Mouse (Mus musculus): ENCODE data around the gene Tssk4. TPM values are rescaled to one million over a fixed set of nuclear protein-coding genes. Genes with fewer than 3 reads are reported as not detected.

The Tssk4 gene
- polyA plus RNA-seq, 1 experiment: not detected

DNA sequence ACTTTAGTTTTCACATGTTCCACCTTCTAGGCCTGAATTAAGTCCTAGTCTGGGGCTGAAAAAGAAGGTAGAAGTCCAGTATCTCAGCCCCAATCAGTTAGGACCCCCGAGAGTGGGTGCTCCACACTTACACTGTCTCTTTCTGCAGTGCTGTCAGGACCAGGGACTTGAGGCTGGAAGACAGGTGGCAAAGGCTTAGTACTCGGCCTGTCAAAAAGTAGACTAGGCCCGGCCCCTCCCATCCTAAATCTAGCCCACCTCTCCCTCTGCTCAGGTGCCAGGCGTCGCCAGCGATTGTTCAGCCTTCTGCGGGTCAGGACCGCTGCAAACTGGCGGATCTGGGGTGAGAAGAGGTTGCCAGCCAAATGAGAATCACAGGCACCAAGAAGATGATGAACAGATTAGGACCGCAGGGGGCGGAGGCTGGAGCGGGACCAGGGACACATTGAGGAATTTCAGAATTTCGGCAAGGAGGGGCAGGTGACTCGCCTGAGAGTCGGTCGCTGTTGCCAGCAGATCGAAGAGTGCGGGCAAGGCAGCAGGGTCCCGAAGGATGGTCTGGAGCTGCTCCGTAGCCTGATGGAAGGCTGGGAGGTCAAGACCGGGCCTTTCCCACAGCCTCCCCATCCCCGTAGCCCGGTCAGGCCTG is 15.0 kb upstream of the Tssk4 start:
- peak overlapping the region; percentile 74 for H3K4me3 ChIP-seq (ENCODE audit: insufficient read depth, low read depth, low read length)
- peak overlapping the region; percentile 58 for H3K27ac ChIP-seq (replicated peaks; ENCODE audit: low read depth, low read length)

DNA sequence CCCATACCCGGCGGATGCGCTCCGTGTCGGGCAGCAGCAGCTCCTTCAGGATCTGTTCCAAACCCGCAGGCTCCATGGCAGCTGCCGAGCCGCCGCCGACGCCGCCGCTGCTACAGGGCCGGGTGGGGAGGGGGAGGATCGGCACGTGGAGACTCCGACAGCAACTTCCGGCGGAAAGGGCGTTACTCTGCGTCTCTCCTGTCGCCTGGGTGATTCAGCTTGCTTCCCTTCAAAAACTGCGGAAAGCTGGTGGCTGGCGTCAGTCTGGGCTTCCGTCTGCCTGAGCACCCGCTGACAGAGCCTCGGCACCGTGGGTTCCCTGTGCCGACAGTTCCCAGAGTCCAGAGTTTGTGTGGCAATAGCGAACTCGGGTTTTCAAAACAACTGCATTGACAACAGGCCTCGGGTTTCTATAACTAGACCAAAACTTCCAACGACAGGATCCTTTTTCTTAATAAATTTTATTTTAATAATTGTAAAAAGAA is 14.4 kb upstream of the Tssk4 start, which contains the start of gene Ipo4:
Gene Ipo4, minus strand, starts transcription at position 435 of the 485 bp plus-strand sequence.
- H3K27ac ChIP-seq (replicated peaks; ENCODE audit: low read depth, low read length): peak within 1 kb of the TSS; percentile 58
- peaks cover 3% of the 10 kb centered on the region; the same call in 1 of the 2 replicates for H3K4me1 ChIP-seq (ENCODE audit: control insufficient read depth, insufficient read depth, insufficient read length, low read length)
- H3K4me3 ChIP-seq (ENCODE audit: insufficient read depth, low read depth, low read length): peak within 1 kb of the TSS; percentile 74

More for the DNA sequence above, 15.0 kb upstream of the Tssk4 start:
- peaks cover 3% of the 10 kb centered on the region; the same call in 1 of the 2 replicates for H3K4me1 ChIP-seq (ENCODE audit: control insufficient read depth, insufficient read depth, insufficient read length, low read length)

DNA sequence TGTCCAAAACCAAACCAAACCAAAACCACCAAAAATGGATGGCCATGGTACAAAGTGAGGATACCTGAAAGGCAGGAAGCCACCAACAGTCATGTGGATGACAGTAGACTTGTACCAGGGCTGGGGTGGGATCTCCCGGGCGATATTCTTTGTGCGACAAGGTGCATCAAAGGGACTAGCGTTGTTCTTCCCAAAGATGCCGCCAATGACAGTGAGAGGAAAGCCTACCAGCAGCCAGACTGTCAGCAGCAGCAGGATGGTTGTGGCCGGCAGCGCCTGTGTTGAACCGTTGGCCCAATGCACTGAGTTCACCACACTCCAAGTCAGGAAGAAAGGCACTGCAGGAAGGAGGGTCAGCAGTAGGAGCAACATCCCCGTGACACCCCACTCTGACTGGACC is 12.2 kb upstream of the Tssk4 start, which contains the start of gene Gm49378:
Gene Gm49378, minus strand, starts transcription at position 101 of the 400 bp plus-strand sequence.
- H3K27ac ChIP-seq (replicated peaks; ENCODE audit: low read depth, low read length): no peak within 1 kb of the TSS
- no peak within 1 kb of the TSS for H3K4me3 ChIP-seq (ENCODE audit: insufficient read depth, low read depth, low read length)
- H3K4me1 ChIP-seq (ENCODE audit: control insufficient read depth, insufficient read depth, insufficient read length, low read length): peaks cover 8% of the 10 kb centered on the region

DNA sequence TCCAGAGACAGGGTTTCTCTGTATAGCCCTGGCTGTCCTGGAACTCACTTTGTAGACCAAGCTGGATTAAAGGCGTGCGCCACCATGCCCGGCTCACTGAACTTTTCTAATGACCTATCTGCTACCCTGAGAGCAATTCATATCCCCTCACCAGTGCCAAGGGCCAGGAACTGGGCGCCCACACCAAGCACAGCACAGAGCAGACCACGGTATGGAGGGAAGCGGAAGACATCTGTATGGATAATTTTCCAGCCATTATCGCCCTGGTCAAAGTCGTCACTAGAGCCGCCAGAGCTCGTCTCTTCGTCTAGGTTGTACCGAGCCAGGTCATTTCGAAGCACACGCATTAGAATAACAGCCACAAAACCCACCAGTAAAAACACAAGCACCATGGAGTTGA is 9.2 kb upstream of the Tssk4 start:
- no peak overlapping the region for H3K27ac ChIP-seq (replicated peaks; ENCODE audit: low read depth, low read length)
- peaks cover 10% of the 10 kb centered on the region for H3K4me1 ChIP-seq (ENCODE audit: control insufficient read depth, insufficient read depth, insufficient read length, low read length)
- H3K4me3 ChIP-seq (ENCODE audit: insufficient read depth, low read depth, low read length): no peak overlapping the region

- H3K4me3 ChIP-seq (ENCODE audit: insufficient read depth, low read depth, low read length): no peak overlapping the region
- peaks cover 10% of the 10 kb centered on the region for H3K4me1 ChIP-seq (ENCODE audit: control insufficient read depth, insufficient read depth, insufficient read length, low read length)
- no peak overlapping the region for H3K27ac ChIP-seq (replicated peaks; ENCODE audit: low read depth, low read length)
Observed at GRCm38 (mm10) chr14:55641291-55641690, 8.7 kb upstream of the Tssk4 start.

DNA sequence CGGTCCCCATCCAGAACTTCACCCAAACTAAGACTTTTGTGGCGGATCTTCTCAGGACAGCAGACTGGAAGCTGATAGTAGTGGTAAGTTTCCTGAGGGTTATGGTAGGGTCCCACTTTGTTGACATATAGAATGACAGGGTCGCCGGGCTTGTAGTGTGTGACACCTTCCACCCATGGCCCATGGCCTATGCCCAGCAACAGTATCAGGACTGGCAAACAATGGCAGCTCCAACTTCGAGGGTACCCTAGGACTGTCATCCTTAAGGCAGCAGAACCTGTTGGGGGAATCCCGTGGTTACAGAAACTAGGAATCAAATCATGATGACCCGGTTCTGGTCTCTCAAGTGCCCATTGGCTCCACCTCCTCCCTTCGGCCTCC is 7.3 kb upstream of the Tssk4 start:
- Histone ChIP-seq H3K27ac (replicated peaks; ENCODE audit: low read depth, low read length) (peak overlapping the region; percentile 99; the same call in 1 of the 2 replicates), H3K4me1 (ENCODE audit: control insufficient read depth, insufficient read depth, insufficient read length, low read length) (peaks cover 10% of the 10 kb centered on the region), H3K4me3 (ENCODE audit: insufficient read depth, low read depth, low read length) (peak overlapping the region; percentile 89)

GRCm38 (mm10) chr14:55643060-55643907 is 6.7 kb upstream of the Tssk4 start, which contains the start of gene Tm9sf1:
Gene Tm9sf1, minus strand, starts transcription at chr14:55643806.
- Histone ChIP-seq H3K4me1 (ENCODE audit: control insufficient read depth, insufficient read depth, insufficient read length, low read length) (peaks cover 10% of the 10 kb centered on the region), H3K27ac (replicated peaks; ENCODE audit: low read depth, low read length) (peak within 1 kb of the TSS; percentile 99), H3K4me3 (ENCODE audit: insufficient read depth, low read depth, low read length) (peak within 1 kb of the TSS; percentile 89)

DNA sequence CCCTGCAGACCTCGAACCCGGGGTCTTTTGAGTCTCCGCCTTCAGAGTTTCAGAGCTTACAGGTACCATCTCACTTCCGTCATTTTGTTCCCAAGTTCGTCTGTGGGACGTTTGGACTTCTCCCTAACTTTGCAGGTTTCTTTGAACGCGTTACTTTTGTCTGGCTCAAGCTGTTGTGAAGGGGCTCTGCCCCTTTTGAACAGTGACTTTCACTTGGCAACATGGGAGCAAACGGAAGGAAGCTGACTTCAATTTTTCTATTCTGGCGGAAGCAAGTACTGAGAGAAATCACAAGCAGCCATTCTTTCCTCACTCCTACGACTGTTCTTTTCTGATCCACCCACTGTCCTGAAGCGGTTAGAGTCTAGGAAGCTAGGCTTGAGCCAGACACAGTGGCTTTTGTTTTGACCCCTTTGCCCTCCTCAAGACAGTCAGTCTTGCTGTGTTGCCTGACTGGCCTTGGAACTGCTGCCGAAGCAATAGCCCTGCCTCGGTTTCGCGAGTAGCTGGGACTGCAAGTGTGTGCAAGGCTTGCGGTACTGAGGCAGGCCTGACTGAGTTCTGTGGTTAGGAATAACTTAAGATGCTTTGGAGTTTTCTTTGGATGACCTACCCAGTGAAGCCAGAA is 5.6 kb upstream of the Tssk4 start:
- peak overlapping the region; percentile 53 for H3K27ac ChIP-seq (replicated peaks; ENCODE audit: low read depth, low read length)
- peak overlapping the region; percentile 89 for H3K4me3 ChIP-seq (ENCODE audit: insufficient read depth, low read depth, low read length)

DNA sequence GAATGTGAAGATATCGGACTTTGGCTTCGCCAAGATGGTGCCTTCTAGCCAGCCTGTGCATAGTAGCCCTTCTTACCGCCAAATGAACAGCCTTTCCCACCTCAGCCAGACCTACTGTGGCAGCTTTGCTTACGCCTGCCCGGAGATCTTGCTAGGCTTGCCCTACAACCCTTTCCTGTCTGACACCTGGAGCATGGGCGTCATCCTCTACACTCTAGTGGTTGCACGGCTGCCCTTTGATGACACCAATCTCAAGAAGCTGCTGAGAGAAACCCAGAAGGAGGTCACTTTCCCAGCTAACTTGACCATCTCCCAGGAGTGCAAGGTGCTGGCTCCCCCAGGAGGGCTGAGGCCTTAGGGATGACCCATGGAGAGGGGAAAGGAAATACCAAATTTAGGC is 1.5 kb downstream of the Tssk4 start:
- H3K4me3 ChIP-seq (ENCODE audit: insufficient read depth, low read depth, low read length): no peak overlapping the region
- no peak overlapping the region for H3K27ac ChIP-seq (replicated peaks; ENCODE audit: low read depth, low read length)
- no peaks in the 10 kb centered on the region for H3K4me1 ChIP-seq (ENCODE audit: control insufficient read depth, insufficient read depth, insufficient read length, low read length)

More for the DNA sequence above, 5.6 kb upstream of the Tssk4 start:
- H3K4me1 ChIP-seq (ENCODE audit: control insufficient read depth, insufficient read depth, insufficient read length, low read length): peaks cover 10% of the 10 kb centered on the region

GRCm38 (mm10) chr14:55656935-55657334 is 7.0 kb downstream of the Tssk4 start:
- Histone ChIP-seq H3K4me1 (ENCODE audit: control insufficient read depth, insufficient read depth, insufficient read length, low read length) (peaks cover 3% of the 10 kb centered on the region; the same call in 1 of the 2 replicates), H3K4me3 (ENCODE audit: insufficient read depth, low read depth, low read length) (no peak overlapping the region)

DNA sequence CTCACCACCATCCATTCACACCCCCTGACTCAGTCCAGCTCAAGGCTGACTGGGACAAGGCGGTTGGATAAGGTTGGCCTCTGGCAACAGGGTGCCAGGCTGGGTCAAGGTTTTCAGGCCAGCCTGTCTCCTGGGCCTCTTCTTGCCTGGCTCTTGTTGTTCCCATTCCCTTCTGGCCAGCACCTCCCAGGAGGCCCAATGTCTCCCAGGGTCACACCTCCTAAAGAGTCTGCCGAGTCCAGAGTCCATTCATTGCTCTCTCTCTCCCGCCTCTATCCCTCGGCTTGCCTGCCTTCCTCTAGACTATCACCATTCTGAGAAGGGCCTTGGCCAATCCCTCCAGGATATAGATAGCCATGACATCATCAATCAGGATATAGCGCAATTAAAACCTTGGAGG is 8.0 kb downstream of the Tssk4 start:
- H3K27ac ChIP-seq (replicated peaks; ENCODE audit: low read depth, low read length): no peak overlapping the region
- no peak overlapping the region for H3K4me3 ChIP-seq (ENCODE audit: insufficient read depth, low read depth, low read length)
- H3K4me1 ChIP-seq (ENCODE audit: control insufficient read depth, insufficient read depth, insufficient read length, low read length): peaks cover 3% of the 10 kb centered on the region; the same call in 1 of the 2 replicates

More at GRCm38 (mm10) chr14:55656935-55657334, 7.0 kb downstream of the Tssk4 start:
- no peak overlapping the region for H3K27ac ChIP-seq (replicated peaks; ENCODE audit: low read depth, low read length)

- peak within 1 kb of the TSS; percentile 37 for H3K27ac ChIP-seq (replicated peaks; ENCODE audit: low read depth, low read length)
Observed at GRCm38 (mm10) chr14:55659960-55660573, 10.1 kb downstream of the Tssk4 start, which contains the start of gene Mdp1. Gene Mdp1, minus strand, starts transcription at chr14:55660508.

GRCm38 (mm10) chr14:55660636-55661035 is 10.7 kb downstream of the Tssk4 start:
- Histone ChIP-seq H3K27ac (replicated peaks; ENCODE audit: low read depth, low read length) (no peak overlapping the region), H3K4me3 (ENCODE audit: insufficient read depth, low read depth, low read length) (0 out of 2 replicates have a peak overlapping the region, but pooled peaks have one; percentile 94), H3K4me1 (ENCODE audit: control insufficient read depth, insufficient read depth, insufficient read length, low read length) (peaks cover 3% of the 10 kb centered on the region; the same call in 1 of the 2 replicates)

More at GRCm38 (mm10) chr14:55659960-55660573, 10.1 kb downstream of the Tssk4 start, which contains the start of gene Mdp1:
- peak within 1 kb of the TSS; percentile 94 for H3K4me3 ChIP-seq (ENCODE audit: insufficient read depth, low read depth, low read length)
- peaks cover 3% of the 10 kb centered on the region; the same call in 1 of the 2 replicates for H3K4me1 ChIP-seq (ENCODE audit: control insufficient read depth, insufficient read depth, insufficient read length, low read length)

DNA sequence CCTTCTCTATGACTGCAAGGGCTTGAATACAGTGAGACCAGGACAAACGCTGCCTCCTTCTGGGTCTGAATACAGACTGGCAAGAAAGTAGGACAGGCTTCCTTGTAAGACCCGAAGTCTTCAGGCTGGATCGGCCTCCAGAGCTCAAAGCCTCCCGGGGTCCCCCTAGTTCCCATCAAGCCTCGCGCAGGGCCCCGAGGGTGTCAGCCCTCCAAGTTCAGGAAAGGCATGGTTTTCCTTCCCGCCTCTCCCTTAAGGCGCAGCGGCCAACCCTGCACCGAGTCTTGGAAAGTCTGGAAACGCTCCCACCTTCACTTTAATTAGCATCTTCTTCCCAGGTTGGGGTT is 21.5 kb downstream of the Tssk4 start:
- Histone ChIP-seq H3K27ac (replicated peaks; ENCODE audit: low read depth, low read length) (peak overlapping the region; percentile 99; the same call in 1 of the 2 replicates), H3K4me1 (ENCODE audit: control insufficient read depth, insufficient read depth, insufficient read length, low read length) (peaks cover 4% of the 10 kb centered on the region; the same call in 1 of the 2 replicates), H3K4me3 (ENCODE audit: insufficient read depth, low read depth, low read length) (peak overlapping the region; percentile 92)

Data from brown adipose tissue, adult 24 weeks (tissue).